Mouse (Mus musculus) splenic B cell, adult 2 months (primary cell): ENCODE data around the gene Arhgef10l.

Experiments used
- DNase-seq: peaks from one replicate; pipeline ENCODE4 v3.0.0-alpha.2; 2011; ENCODE audit warnings: low read depth, low spot score
- H3K27me3 ChIP-seq: 2 replicates; pipeline ENCODE4 v1.6.1; 2012; ENCODE audit warnings: mild to moderate bottlenecking, low read length, moderate library complexity, mixed read lengths; ENCODE audit not compliant: control insufficient read depth, poor library complexity, insufficient read depth, severe bottlenecking
- H3K36me3 ChIP-seq: 2 replicates; pipeline ENCODE4 v1.6.1; 2012; ENCODE audit warnings: mild to moderate bottlenecking, low read length, moderate library complexity, mixed read lengths; ENCODE audit not compliant: control insufficient read depth, poor library complexity, insufficient read depth, severe bottlenecking

The Arhgef10l gene

DNA sequence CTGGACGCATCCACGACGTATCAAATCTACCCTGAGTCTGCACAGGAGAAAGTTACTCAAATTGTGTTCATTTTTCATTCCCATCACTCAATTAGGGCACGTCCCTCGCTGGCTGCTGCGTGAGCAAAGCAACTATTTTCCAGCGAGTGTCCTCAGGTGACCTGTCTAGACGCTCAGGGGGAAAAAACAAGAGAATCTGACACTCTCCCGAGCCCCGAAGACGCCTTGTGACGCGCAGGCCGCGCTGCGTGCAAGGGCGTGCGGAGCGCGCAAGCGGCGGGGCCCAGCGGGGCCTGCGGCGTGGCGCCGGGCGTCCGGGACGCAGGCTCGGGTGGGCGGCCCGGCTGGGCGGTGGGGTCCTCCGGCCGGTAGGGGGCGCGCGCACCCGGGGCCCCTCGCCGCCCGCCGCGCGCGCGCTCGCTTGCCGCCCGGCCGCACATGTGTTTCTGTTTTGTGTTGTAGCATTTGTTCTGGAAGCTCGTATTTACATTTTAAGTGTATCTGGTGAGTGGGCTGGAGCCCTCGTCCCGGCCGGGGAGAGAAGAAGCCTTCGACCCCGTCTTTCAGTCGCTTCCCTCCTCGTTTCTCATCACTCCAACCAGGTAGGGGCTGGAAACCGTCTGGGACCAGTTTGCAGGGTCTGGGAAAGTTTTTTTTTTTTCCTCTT is 35.4 kb upstream of the Arhgef10l start:
- Histone ChIP-seq H3K36me3 (no peaks in the 10 kb centered on the region), H3K27me3 (no peaks in the 10 kb centered on the region)
- DNase-seq = peak; percentile 87

DNA sequence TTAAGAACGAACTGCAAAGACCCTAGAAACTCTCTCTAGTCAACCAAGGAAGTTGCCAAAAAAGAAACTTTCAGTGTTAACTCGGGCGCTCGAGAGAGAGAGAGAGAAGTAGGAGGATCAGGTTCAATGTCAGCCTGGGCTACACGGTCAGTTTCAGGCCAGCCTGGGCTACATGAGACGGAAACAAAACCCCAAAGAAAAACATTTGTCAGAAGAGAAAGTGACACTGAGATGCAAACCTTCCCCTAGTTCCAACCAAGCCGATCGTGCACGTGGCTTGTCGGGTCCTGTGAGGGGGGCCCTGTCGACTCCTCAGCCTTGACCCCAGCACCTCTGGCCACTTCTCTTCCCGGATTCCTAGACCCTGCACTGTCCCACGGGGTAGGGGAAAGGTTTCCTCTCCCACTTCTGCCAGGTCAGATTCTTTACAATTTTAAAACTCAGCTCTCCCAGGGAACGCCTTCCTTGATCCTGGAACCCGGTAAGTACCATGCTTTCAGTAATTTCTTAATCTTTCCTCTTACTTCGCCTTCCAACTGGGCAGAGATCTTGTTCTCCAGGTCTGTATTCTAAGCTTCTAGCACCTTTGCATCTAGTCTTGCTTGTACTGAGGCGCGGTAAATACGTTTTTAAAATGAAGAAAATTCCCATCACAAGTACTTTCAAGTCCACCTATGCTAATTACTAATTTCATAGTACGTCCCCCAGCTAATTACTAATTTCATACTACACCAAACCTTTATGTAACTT is 34.6 kb upstream of the Arhgef10l start, which contains the start of gene Rcc2:
Rcc2 (plus strand) TSS at position 273 of the 750 bp plus-strand sequence.
- no peaks in the 10 kb centered on the region for H3K27me3 ChIP-seq
- DNase-seq = peak; percentile 73
- H3K36me3 ChIP-seq = no peaks in the 10 kb centered on the region

DNA sequence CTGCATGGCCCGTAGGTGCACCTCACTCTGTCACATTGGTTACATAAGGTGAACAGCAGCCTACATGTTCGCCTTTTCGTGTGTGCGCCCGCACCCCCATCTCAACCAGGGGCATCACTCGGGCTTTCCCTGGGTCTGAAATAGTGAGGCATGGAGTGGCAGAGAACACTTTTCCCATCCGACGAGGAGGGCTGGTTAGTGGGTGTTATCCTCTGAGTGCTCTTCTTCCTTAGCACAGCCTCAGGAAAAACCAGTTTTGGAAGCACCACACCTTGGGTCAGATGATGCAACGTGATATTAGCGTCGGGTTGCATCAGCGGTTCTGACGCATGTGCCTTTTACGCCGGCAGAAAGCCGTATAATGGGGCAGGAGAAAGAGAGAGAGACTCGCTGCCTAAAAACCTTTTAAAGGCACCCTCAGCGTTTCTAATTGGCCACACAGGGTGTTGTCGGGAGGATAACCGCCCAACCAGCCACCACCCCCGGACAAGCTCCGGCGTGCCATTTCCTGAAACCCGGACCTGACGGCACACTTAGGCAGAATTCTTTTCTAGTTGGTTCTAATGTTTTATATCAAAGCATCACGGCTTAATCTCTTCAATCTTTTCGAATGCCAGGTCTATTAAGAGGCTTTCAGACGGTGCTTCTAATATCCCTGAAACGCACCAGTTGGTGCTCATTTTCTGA is 33.8 kb upstream of the Arhgef10l start:
- no peaks in the 10 kb centered on the region for H3K27me3 ChIP-seq
- no peaks in the 10 kb centered on the region for H3K36me3 ChIP-seq
- DNase-seq = peak; percentile 88

DNA sequence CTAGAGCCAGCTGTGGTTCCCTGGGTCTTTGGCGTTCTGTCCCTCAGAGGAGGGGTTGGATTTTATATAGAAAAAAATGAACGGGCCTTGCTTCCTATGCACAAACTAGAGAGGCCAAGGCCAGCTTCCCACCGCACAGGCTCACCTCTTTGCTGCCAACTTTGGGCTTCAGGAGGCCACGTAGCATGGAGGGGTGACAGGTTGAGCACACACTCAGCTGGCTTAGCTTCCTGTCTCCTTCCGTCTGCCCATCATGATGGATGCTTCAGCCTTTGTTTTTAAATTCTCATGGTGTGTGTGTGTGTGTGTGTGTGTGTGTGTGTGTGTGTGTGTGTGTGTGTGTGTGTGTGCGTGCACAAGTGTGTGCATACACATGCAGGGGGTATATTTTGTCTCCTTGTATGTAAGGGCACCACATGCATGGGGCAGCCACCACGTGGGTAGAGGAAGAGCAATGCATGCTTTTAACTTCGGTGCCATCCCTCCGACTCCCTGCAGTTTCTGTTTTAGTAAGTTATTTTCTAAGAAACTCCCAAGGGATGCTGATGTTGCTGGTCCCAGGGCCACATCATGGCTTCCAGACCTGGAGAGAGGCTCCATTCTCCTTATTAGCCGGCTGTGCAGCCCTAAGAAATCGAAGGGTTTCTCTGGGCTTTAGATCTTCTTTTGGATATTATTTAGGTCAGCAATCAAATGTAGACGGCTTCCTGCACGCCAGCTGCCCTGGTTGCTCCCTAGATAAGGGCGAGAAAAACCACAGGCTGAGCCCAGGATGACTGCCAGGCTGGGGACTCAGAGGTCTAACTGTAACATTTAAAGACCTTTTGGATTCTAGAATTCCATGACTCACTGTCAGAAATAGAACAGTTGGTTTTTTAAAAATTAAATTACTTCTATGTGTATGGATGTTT is 30.1 kb upstream of the Arhgef10l start:
- DNase-seq = no peak
- H3K27me3 ChIP-seq = no peaks in the 10 kb centered on the region
- no peaks in the 10 kb centered on the region for H3K36me3 ChIP-seq

DNA sequence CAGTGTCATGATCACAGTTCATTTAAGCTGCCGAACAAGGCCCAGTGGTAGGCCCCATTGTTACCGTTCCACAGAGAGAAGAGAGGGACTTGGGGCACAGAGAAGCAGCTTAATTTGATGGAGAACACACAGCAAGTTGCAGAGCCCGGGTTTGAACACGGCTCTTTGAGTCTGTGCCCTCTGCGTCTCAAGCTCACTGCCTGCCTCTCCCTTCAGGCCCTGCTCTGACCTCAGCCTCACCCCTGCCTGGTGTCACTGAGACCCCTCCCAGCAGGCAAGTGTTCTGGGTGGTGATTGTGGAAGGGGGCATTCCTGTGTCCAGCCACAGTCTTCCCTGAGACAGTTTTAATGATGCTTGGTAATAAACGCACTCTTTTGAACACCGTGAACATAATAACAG is 29.3 kb upstream of the Arhgef10l start:
- Histone ChIP-seq H3K36me3 (no peaks in the 10 kb centered on the region), H3K27me3 (no peaks in the 10 kb centered on the region)
- no peak for DNase-seq

DNA sequence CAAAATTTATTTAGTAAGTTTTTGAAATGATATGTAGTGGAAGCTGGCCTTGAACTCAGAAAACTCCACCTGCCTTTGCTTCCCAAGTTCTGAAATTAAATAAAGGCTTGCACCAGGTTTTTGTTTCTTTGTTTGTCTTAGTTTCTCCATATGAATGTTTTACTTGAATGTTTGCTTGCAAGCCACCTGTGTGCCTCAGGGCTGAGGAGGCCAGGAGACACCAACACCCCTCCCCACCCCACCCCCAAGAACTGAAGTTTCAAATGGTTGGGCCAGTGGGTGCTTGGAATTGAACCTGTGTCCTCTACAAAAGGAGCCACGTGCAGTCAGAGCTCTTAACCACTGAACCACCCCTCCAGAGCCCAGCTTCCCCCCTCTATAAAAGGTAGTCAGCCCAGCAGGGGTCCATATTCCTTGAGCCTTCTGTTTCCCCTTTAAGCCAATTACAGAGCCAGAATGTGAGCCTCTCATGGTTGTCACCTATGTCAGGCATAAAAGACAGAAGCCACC is 28.8 kb upstream of the Arhgef10l start:
- no peak for DNase-seq
- Histone ChIP-seq H3K27me3 (no peaks in the 10 kb centered on the region), H3K36me3 (no peaks in the 10 kb centered on the region)

DNA sequence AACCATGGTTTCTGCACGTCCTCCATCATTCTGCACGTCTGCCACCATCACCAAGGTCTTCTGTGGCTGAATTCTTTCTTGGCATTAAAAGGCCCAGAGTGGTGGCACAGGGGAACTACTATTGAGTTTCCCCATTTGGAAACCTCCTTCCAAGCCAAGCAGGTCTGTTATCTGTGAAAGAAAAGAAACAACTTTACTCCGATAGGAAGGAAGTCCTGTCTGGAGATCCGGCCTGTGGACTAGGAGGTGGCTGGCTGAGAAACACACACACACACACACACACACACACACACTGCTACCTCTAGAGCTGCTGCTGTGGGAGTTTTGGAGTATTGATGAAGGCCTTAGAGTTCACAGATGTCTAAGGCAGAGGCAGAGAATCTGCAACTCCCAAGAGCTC is 27.7 kb upstream of the Arhgef10l start:
- DNase-seq = no peak
- Histone ChIP-seq H3K27me3 (no peaks in the 10 kb centered on the region), H3K36me3 (no peaks in the 10 kb centered on the region)

DNA sequence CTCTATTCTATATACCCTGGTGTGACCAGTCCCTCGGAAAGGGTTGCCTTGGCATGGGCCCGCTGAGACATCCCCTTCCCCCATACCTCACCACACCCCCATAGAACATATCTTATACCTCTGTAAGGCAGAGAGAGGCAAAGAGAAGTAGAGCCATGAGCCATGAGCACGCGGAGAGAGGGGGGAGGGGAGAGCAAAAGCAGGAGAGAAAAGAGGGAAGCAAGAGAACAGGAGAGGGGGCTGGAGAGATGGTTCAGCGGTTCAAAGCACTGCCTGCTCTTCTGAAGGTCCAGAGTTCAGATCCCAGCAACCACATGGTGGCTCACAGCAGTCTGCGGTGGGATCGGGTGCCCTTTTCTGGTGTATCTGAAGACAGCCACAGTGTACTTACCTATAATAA is 25.7 kb upstream of the Arhgef10l start:
- H3K36me3 ChIP-seq = no peaks in the 10 kb centered on the region
- DNase-seq = no peak
- H3K27me3 ChIP-seq = no peaks in the 10 kb centered on the region

DNA sequence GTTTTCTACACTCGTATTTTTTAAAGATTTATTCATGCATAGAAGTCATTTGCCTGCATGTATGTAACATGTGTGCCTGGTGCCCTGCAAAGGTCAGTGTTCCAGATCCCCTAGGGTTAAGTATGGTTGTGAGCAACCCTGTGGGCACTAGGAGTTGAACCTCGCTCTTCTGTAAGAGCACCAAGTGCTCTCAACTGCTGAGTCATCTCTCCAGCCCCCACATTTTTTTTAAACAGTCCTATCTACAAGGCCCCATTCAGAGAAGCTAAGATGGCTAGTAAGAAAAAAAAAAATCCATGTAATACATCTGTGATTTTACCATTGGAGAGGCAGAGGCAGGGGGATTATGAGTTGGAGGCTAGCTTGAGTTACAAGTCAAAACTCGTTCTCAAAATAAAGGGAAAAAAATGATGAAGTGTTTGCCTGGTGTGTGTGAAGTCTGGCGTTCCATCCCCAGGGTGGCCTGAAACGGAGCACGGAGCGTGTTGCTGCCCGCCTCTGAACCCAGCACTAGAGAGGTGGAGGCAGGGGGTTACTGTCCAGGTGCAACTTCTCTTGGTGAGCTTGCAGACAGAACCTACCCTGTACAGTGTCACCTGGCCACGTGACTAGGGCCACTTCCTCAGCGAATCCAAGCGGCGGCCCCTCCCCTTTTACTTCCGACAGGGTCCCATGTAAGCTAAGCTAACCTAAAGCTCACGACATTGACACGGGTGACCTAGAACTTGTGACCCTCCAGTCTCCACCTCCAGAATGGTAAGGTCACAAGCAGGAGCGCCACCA is 24.3 kb upstream of the Arhgef10l start:
- DNase-seq = peak; percentile 64
- H3K27me3 ChIP-seq = no peaks in the 10 kb centered on the region
- H3K36me3 ChIP-seq = no peaks in the 10 kb centered on the region

DNA sequence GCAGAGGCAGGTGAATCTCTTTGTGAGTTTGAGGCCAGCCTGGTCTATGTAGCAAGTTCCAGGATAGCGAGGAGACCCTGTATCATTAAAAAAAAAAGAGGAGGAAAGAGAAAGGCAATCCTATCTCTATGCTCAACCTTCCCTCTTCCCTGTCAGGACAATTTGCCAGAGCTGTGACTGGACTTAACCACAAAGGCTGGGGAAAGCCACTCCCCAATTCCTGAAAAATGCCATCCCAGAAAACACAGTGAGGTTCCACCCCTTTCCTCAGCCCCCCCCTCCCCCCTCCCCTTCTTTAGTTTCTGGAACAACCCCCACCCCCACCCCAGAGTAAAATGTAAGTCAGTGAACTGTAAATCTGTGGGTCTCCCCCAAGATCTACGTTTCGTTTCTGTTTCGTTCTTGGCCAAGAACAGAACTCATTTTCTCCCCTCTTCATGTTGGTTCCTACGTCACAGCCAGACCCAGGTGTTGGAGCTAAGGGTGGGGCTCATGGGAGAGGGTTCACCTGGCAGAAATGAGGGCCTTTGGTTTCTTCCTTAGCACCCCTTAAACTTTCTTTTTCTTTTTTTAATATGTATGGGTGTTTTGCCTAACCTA is 23.1 kb upstream of the Arhgef10l start:
- peak; percentile 60 for DNase-seq

DNA sequence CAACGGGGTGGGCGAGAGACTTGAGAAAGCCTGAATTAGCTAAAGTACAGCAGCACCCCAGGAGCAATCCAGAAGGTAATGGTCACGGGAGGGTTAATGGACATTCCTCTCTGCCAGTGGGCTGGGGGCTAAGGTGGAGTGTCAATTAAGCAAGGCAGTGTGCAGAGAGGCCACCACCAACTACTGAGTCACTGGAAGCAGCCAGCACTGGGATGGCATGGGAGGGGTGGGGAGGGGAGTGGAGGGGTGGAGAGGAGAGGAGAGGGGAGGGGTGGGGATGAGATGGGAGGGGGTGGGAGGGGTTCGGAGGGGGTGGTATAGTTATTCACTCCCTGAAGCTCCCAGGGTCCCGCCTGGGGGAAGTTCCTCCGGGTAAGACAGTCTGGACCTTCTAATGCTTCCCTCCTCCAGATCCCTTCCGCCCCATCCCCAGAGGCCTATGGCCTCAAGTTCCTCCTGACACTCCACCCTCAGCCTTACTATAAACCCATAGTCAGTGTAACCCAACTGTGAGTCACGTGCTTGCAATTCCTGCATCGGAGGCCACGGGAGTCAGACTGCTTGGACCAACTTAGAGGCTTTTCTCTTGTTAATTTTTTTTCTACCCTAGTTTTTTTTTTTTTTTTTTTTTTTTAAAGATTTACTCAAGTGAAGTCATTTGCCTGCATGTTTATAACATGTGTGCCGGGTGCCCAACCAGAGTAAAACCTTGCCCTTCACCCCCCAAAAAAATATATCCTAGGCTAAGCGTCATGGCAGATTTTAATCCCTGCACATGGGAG is 22.4 kb upstream of the Arhgef10l start:
- DNase-seq = no peak
- Histone ChIP-seq H3K27me3 (no peaks in the 10 kb centered on the region), H3K36me3 (no peaks in the 10 kb centered on the region)

More for the DNA sequence above, 23.1 kb upstream of the Arhgef10l start:
- Histone ChIP-seq H3K36me3 (no peaks in the 10 kb centered on the region), H3K27me3 (no peaks in the 10 kb centered on the region)

DNA sequence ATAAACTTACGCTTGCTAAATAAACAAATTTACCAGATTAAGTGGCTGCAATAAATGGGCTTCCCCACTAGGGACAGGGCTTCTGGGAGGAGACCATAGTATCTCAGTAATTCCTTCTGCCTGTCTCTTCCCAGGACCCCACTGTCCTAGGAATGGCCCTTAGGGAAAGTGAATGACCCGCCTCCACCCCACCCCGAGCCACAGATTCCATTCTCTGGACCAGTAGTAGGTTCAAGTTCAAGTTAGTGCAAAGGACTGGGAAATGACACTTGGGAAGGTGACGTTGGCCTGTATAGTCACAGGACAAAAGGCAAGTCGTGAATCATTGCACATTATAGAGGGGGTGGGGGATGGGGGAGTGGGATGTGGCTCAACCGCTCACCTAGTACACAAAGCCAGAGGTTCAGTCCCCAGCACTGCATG is 19.1 kb upstream of the Arhgef10l start:
- Histone ChIP-seq H3K27me3 (no peaks in the 10 kb centered on the region), H3K36me3 (no peaks in the 10 kb centered on the region)
- no peak for DNase-seq
